Mouse (Mus musculus): ENCODE measurements around the gene Zfp512. TPM values are rescaled to one million over a fixed set of nuclear protein-coding genes. Genes with fewer than 3 reads are reported as not detected.

Zfp512 gene
- polyA plus RNA-seq (2012; fragmentation: generic; extraction: Trizol) = 10 to 100 TPM in 1 of 2 experiments, 1 to 10 TPM in 1; 1.8 to 20.1 TPM

GRCm38 (mm10) chr5:31451878-31452561 is at the start of gene Zfp512:
Gene Zfp512 (plus strand): TSS chr5:31452431.

GRCm38 (mm10) chr5:31485440-31485839 is 33.2 kb downstream of the Zfp512 start, which contains the start of gene 4930548H24Rik:
Gene 4930548H24Rik (plus strand): TSS chr5:31485740.

GRCm38 (mm10) chr5:31494513-31495297 is 42.5 kb downstream of the Zfp512 start, which contains the start of gene Gpn1:
Gene Gpn1 (plus strand): TSS chr5:31494741.

DNA sequence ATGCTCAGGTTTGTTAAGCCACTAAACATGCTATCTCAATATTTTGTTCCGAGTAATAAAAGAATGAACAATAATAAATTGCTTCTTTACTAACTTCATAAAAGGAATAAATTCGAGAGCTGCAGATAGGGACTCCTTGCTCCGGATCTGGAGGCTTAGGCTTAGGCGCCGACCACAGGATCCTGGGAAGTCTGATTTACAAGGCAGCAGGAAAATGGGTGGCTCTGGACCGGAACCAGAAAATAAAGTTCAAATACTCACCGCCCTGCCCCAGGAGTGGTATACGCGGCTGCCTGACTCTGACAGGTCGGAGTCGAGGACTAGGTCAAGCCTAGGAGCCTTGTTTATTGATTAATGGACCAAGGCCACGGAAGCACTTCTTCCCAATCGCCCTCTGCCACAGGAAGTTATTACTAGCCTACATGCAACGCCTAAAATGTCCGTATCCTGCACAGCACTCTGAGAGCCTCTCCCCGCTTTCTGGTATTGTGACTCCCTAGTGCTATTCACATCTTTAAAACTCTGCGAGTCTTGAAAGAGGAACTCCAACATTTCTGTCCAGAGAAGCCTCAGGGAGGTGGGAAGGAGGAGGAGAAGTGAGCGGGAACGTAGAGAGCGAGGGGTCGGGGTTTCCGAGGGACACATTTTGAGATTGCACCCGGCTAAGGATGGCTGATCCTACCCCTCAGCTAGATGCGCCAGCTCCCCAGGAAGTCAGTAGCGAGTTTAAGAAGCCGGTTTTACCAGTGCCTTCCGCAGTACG is 74.3 kb downstream of the Zfp512 start, which contains the start of gene Slc4a1ap:
Slc4a1ap (plus strand) TSS at position 642 of the 763 bp plus-strand sequence.

DNA sequence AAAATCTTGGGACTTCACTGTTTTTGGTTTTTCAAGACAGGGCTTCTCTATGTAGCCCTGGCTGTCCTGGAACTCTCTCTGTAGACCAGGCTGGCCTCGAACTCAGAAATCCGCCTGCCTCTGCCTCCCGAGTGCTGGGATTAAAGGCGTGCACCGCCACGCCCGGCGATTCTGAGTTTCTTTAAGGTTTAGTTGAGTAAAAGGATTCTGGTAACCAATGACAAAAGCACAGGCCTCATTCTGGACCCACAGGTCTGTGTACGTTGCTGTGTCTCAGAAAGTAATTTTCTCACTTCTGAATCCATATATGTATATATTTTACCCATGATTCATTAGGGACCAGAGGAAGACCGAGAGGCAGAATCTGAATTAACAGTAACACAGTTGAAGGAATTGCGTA is 75.5 kb downstream of the Zfp512 start, which contains the start of gene Supt7l:
Supt7l (minus strand) TSS at position 101 of the 400 bp plus-strand sequence.

Other genes with a start within 250 kb of the Zfp512 start
- 100 to 1,000 TPM in 1 of 2 experiments, 10 to 100 TPM in 1; 90.1 to 144 TPM for gene Ppm1g, start 231.7 kb upstream of the Zfp512 start, polyA plus RNA-seq (2012; fragmentation: generic; extraction: Trizol)
- gene Nrbp1, start 211.6 kb upstream of the Zfp512 start, polyA plus RNA-seq (2012; fragmentation: generic; extraction: Trizol) = 100 to 1,000 TPM in 1 of 2 experiments, 10 to 100 TPM in 1; 54.1 to 114 TPM
- gene Gm9970, start 211.2 kb upstream of the Zfp512 start, polyA plus RNA-seq (2012; fragmentation: generic; extraction: Trizol) = under 1 TPM in 1 of 2 experiments, not detected in 1; 0.33 TPM
- 1 to 10 TPM in 1 of 2 experiments, under 1 TPM in 1; 0.06 to 4.5 TPM for gene Krtcap3, start 200.7 kb upstream of the Zfp512 start, polyA plus RNA-seq (2012; fragmentation: generic; extraction: Trizol)
- gene Ift172, start 161.3 kb upstream of the Zfp512 start, polyA plus RNA-seq (2012; fragmentation: generic; extraction: Trizol) = 10 to 100 TPM in 1 of 2 experiments, 1 to 10 TPM in 1; 6.9 to 36.9 TPM
- gene Fndc4, start 156.4 kb upstream of the Zfp512 start, polyA plus RNA-seq (2012; fragmentation: generic; extraction: Trizol) = 10 to 100 TPM; 18.9 to 26.1 TPM
- not detected for gene Gckr, start 155.0 kb upstream of the Zfp512 start, polyA plus RNA-seq (2012; fragmentation: generic; extraction: Trizol)
- under 1 TPM in 1 of 2 experiments, not detected in 1; 0.06 TPM for gene 4930548H24Rik, start 33.3 kb downstream of the Zfp512 start, polyA plus RNA-seq (2012; fragmentation: generic; extraction: Trizol)
- gene Gpn1, start 42.3 kb downstream of the Zfp512 start, polyA plus RNA-seq (2012; fragmentation: generic; extraction: Trizol) = 10 to 100 TPM; 13.4 to 20.4 TPM
- gene Slc4a1ap, start 74.6 kb downstream of the Zfp512 start, polyA plus RNA-seq (2012; fragmentation: generic; extraction: Trizol) = 10 to 100 TPM in 1 of 2 experiments, 1 to 10 TPM in 1; 4.6 to 21.0 TPM
- 10 to 100 TPM in 1 of 2 experiments, 1 to 10 TPM in 1; 4.0 to 16.8 TPM for gene Supt7l, start 75.4 kb downstream of the Zfp512 start, polyA plus RNA-seq (2012; fragmentation: generic; extraction: Trizol)
- gene Mrpl33, start 144.5 kb downstream of the Zfp512 start, polyA plus RNA-seq (2012; fragmentation: generic; extraction: Trizol) = 100 to 1,000 TPM; 165 to 324 TPM
- 1 to 10 TPM; 2.7 to 2.9 TPM for gene Rbks, start 245.2 kb downstream of the Zfp512 start, polyA plus RNA-seq (2012; fragmentation: generic; extraction: Trizol)
- 10 to 100 TPM; 46.3 to 46.9 TPM for gene Babam2, start 245.3 kb downstream of the Zfp512 start, polyA plus RNA-seq (2012; fragmentation: generic; extraction: Trizol)

Data from C3H10T1/2 (cell line).